Mouse (Mus musculus): ENCODE results near the gene Hivep3. TPM values are rescaled to one million over a fixed set of nuclear protein-coding genes. Genes with fewer than 3 reads are reported as not detected.

The Hivep3 gene
- polyA plus RNA-seq, 1 experiment = 1.7 TPM

- Histone ChIP-seq H3K4me1 (ENCODE audit: control insufficient read depth, insufficient read depth, low read length) (no peaks in the 10 kb centered on the region), H3K27ac (ENCODE audit: control insufficient read depth, insufficient read depth, low read depth, low read length) (no peak overlapping the region), H3K36me3 (ENCODE audit: control insufficient read depth, insufficient read depth, low read length) (no peaks in the 10 kb centered on the region), H3K27me3 (ENCODE audit: control insufficient read depth, insufficient read depth, low read length) (no peaks in the 10 kb centered on the region), H3K4me3 (ENCODE audit: control insufficient read depth, low read depth, low read length) (no peak overlapping the region)
- TF ChIP-seq POLR2A (IDR thresholded peaks at IDR 0.05; ENCODE audit: control insufficient read depth, low read depth, low read length) (no peak), CTCF (IDR thresholded peaks at IDR 0.05; ENCODE audit: control insufficient read depth, insufficient read depth, insufficient replicate concordance, low read depth, low read length) (no peak)
Measured at GRCm38 (mm10) chr4:120047060-120047459, 313.5 kb downstream of the Hivep3 start.

- no peaks in the 10 kb centered on the region for H3K4me1 ChIP-seq (ENCODE audit: control insufficient read depth, insufficient read depth, low read length)
- H3K27me3 ChIP-seq (ENCODE audit: control insufficient read depth, insufficient read depth, low read length) = no peaks in the 10 kb centered on the region
- H3K27ac ChIP-seq (ENCODE audit: control insufficient read depth, insufficient read depth, low read depth, low read length) = no peak overlapping the region
- TF ChIP-seq CTCF (IDR thresholded peaks at IDR 0.05; ENCODE audit: control insufficient read depth, insufficient read depth, insufficient replicate concordance, low read depth, low read length) (no peak), POLR2A (IDR thresholded peaks at IDR 0.05; ENCODE audit: control insufficient read depth, low read depth, low read length) (no peak)
- no peaks in the 10 kb centered on the region for H3K36me3 ChIP-seq (ENCODE audit: control insufficient read depth, insufficient read depth, low read length)
- H3K4me3 ChIP-seq (ENCODE audit: control insufficient read depth, low read depth, low read length) = no peak overlapping the region
Measured at GRCm38 (mm10) chr4:120048274-120048673, 314.7 kb downstream of the Hivep3 start.

GRCm38 (mm10) chr4:120049857-120050256, 316.3 kb downstream of the Hivep3 start:
- Histone ChIP-seq H3K27me3 (ENCODE audit: control insufficient read depth, insufficient read depth, low read length) (no peaks in the 10 kb centered on the region), H3K36me3 (ENCODE audit: control insufficient read depth, insufficient read depth, low read length) (no peaks in the 10 kb centered on the region), H3K27ac (ENCODE audit: control insufficient read depth, insufficient read depth, low read depth, low read length) (no peak overlapping the region), H3K4me3 (ENCODE audit: control insufficient read depth, low read depth, low read length) (no peak overlapping the region), H3K4me1 (ENCODE audit: control insufficient read depth, insufficient read depth, low read length) (no peaks in the 10 kb centered on the region)
- no peak for TF ChIP-seq POLR2A (IDR thresholded peaks at IDR 0.05; ENCODE audit: control insufficient read depth, low read depth, low read length)
- no peak for TF ChIP-seq CTCF (IDR thresholded peaks at IDR 0.05; ENCODE audit: control insufficient read depth, insufficient read depth, insufficient replicate concordance, low read depth, low read length)

DNA sequence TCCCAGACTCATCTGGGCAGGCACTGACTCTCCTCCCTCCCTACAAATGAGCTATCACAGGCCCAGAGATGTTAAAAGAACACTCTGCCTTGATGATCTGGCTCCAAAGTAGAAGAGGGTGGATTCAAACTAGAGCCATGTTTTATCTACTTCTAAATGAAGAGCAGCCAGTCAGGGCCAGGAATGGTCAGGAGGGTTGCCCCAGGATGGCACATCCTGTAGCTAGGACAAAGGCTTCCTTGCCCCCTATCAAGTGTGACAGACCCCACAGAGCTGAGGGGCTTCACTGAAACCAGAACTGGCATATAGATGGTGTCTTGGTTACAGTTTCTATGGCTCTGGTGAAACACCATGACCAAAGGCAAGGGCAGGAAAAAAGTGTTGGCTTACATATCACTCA, 318.9 kb downstream of the Hivep3 start:
- Histone ChIP-seq H3K36me3 (ENCODE audit: control insufficient read depth, insufficient read depth, low read length) (no peaks in the 10 kb centered on the region), H3K27ac (ENCODE audit: control insufficient read depth, insufficient read depth, low read depth, low read length) (no peak overlapping the region)
- TF ChIP-seq POLR2A (IDR thresholded peaks at IDR 0.05; ENCODE audit: control insufficient read depth, low read depth, low read length) (no peak), CTCF (IDR thresholded peaks at IDR 0.05; ENCODE audit: control insufficient read depth, insufficient read depth, insufficient replicate concordance, low read depth, low read length) (no peak)

GRCm38 (mm10) chr4:120053026-120054005, 319.7 kb downstream of the Hivep3 start:
- no peak for TF ChIP-seq CTCF (IDR thresholded peaks at IDR 0.05; ENCODE audit: control insufficient read depth, insufficient read depth, insufficient replicate concordance, low read depth, low read length)
- no peak for TF ChIP-seq POLR2A (IDR thresholded peaks at IDR 0.05; ENCODE audit: control insufficient read depth, low read depth, low read length)
- no peaks in the 10 kb centered on the region for H3K27me3 ChIP-seq (ENCODE audit: control insufficient read depth, insufficient read depth, low read length)
- H3K27ac ChIP-seq (ENCODE audit: control insufficient read depth, insufficient read depth, low read depth, low read length) = no peak overlapping the region
- H3K36me3 ChIP-seq (ENCODE audit: control insufficient read depth, insufficient read depth, low read length) = no peaks in the 10 kb centered on the region
- no peaks in the 10 kb centered on the region for H3K4me1 ChIP-seq (ENCODE audit: control insufficient read depth, insufficient read depth, low read length)
- no peak overlapping the region for H3K4me3 ChIP-seq (ENCODE audit: control insufficient read depth, low read depth, low read length)

More for the DNA sequence above, 318.9 kb downstream of the Hivep3 start:
- Histone ChIP-seq H3K27me3 (ENCODE audit: control insufficient read depth, insufficient read depth, low read length) (no peaks in the 10 kb centered on the region), H3K4me3 (ENCODE audit: control insufficient read depth, low read depth, low read length) (no peak overlapping the region), H3K4me1 (ENCODE audit: control insufficient read depth, insufficient read depth, low read length) (no peaks in the 10 kb centered on the region)

- no peak for TF ChIP-seq POLR2A (IDR thresholded peaks at IDR 0.05; ENCODE audit: control insufficient read depth, low read depth, low read length)
- no peak for TF ChIP-seq CTCF (IDR thresholded peaks at IDR 0.05; ENCODE audit: control insufficient read depth, insufficient read depth, insufficient replicate concordance, low read depth, low read length)
- no peak overlapping the region for H3K27ac ChIP-seq (ENCODE audit: control insufficient read depth, insufficient read depth, low read depth, low read length)
- no peaks in the 10 kb centered on the region for H3K36me3 ChIP-seq (ENCODE audit: control insufficient read depth, insufficient read depth, low read length)
- no peaks in the 10 kb centered on the region for H3K27me3 ChIP-seq (ENCODE audit: control insufficient read depth, insufficient read depth, low read length)
- H3K4me3 ChIP-seq (ENCODE audit: control insufficient read depth, low read depth, low read length) = no peak overlapping the region
- H3K4me1 ChIP-seq (ENCODE audit: control insufficient read depth, insufficient read depth, low read length) = no peaks in the 10 kb centered on the region
Measured at GRCm38 (mm10) chr4:120054145-120054544, 320.6 kb downstream of the Hivep3 start.

DNA sequence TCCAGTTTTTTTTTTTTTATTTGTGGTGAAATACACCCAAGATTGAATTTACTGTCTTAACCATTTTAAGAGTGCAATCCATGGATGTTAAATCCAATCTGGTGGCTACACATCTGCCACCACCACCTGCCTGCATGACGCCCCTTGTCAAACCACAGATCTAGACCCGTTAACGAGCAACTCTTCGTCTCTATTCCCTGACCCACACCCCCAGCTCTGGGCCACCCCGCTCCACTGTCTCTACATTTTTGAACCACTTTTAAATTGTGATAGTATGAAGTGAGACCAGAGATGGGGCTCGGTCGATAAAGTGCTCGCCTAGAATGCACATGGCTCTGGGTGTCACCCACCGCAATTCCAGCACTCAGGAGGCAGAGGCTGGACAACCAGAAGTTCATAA, 322.9 kb downstream of the Hivep3 start:
- Histone ChIP-seq H3K4me1 (ENCODE audit: control insufficient read depth, insufficient read depth, low read length) (no peaks in the 10 kb centered on the region), H3K27me3 (ENCODE audit: control insufficient read depth, insufficient read depth, low read length) (no peaks in the 10 kb centered on the region), H3K4me3 (ENCODE audit: control insufficient read depth, low read depth, low read length) (no peak overlapping the region), H3K27ac (ENCODE audit: control insufficient read depth, insufficient read depth, low read depth, low read length) (no peak overlapping the region), H3K36me3 (ENCODE audit: control insufficient read depth, insufficient read depth, low read length) (no peaks in the 10 kb centered on the region)
- TF ChIP-seq CTCF (IDR thresholded peaks at IDR 0.05; ENCODE audit: control insufficient read depth, insufficient read depth, insufficient replicate concordance, low read depth, low read length) (no peak), POLR2A (IDR thresholded peaks at IDR 0.05; ENCODE audit: control insufficient read depth, low read depth, low read length) (no peak)
